Mouse (Mus musculus) cerebellum, postnatal 10 days (tissue): ENCODE results near the gene Galnt10.

Experiments
- DNase-seq, 2 experiments: peaks; one replicate each; pipeline ENCODE4 v3.0.0; 2021; ENCODE audit warnings: mixed read lengths in 2 of 2

The Galnt10 gene

DNA sequence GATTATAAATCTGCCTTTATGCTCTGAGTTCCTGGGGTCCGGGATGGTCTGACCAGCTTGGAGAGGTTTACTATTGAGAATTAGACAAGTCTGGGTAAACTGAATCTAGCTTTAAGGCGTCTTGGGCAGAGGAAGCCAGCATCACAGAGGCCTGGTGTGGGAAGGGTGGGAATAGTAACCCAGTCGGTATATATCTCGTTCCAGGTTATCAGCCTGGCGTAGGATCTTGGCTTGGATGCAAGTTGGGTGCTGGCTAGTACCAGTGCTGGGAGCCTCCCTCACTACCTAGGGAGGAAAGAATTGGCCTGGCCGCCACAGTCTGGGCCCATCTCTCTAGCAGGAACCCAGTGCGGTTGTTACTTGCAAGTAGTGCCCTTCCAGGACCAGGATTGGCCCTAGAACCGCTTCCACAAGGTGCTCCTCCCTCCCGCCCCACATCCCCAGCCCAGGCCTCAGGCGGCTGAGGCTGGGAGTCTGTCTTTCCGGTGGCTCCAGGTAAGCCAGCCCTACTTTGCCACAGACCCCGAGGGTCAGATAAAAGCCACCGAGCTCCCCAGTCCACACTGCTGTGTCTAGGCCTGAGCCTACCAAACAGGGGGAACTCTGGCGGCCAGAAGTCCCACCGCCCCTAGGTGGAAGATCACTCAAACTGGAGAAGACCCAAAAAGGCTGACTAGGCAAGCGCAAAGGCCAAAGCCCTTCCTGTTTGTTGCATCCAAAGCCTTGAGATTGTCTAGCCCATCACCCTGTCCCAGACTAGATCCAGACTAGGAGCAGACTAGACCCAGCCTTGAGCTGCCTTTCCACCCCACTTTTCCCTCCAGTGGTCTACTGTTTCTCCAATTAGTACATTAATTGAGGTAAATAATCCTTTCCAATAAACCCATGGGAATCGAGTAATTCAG lies 184.9 kb downstream of the Galnt10 start:
- DNase-seq, result no peak

DNA sequence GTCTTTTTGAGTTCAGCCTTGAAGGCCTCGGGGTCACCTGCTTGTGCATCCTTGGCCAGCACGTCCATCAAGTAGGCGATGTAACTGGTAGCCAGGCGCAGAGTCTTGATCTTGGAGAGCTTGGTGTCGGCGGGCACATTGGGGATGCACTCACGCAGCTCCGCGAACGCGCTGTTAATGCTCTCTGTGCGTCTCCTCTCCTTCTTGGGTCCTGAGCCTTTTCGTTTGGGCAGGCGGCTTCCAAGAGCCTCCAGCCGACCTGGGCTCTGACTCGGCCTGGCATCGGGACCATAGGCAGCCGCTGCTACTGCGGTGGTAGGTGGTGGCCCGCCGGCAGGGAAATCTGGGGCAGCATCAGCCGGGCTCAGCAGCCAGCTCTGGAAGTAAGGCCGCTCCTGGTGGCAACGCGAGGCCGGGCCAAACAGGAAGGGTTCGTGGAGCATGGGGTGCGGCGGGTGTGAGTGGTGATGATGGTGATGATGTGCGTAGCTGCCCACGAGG lies 186.1 kb downstream of the Galnt10 start:
- peak; percentile 18 to 32 for DNase-seq

- no peak for DNase-seq
Observed at GRCm38 (mm10) chr11:57831861-57832260, 186.6 kb downstream of the Galnt10 start.

GRCm38 (mm10) chr11:57832552-57833201 lies 187.4 kb downstream of the Galnt10 start, which contains the start of gene Hand1:
Gene Hand1, minus strand, starts transcription at chr11:57832818.
- DNase-seq, result no peak

DNA sequence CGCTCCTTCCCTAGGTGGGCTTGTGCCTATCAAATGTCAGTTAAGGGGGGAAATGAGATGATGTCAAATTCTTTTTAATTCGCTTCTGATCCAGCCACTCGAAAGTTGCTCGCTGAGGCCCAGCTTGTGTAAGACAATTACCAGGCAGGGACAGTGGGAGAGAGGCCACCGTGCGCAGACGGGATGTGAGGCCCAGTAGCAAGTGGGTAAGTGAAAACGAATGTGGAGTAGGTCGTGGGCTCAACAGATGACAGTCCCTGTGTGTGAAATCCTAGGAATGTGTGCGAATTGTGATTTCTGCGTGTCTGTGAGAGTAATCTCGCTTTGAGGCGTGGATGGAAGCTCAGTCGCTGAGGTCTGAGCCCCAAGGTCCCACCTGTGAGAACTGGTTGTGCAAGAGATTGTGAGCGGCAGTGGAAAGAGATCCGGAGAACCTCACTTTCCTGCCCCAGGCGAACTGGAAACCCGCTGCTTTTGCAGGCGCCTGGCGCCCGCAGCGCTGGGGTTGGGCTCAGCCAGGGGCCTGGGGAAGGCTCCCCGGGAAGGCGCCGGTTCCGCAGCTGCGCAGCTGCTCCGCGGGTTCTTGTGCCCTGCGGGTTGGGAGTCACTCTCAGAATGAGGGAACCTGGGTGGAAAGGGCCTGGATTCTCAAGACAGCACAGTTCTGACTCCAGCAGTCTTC lies 188.2 kb downstream of the Galnt10 start:
- no peak for DNase-seq

DNA sequence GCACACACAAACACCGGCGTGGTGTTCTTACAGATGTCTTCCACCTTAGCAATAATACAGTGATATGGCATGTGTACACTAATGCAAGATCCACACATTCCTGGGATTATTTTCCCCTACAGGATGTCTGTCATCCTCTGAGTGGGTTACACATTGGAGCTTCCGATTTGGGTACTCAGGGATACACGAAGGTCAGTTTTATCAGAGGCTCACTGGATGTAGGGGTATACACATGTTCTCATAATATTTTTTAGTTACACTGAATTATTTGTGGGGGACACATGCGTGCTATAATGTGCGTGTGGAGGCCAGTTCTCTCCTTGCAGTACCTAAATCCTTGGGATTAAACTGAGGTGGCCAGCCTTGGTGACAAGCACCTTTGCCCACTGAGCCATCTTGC lies 188.8 kb downstream of the Galnt10 start:
- DNase-seq, result no peak

DNA sequence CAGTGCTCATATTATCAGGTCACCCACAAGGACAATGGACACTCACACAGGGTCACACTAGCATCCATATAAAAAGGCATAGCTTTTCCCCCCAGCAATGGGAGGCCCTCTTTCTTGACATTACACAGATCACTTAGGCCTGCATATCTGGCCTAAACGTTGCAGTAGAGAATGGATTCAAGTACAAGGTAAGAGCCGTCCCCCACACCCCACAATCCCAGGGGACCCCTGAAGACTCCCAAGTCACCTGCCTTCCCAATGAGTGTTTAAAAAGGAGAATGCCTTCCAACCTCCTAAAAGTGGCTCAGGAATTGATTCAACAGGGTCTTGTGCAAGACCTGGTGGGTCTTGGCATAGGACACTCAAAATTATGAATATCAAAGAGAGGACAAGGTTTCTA lies 190.1 kb downstream of the Galnt10 start:
- DNase-seq, result no peak

- no peak for DNase-seq
Observed at GRCm38 (mm10) chr11:57835931-57836330, 190.7 kb downstream of the Galnt10 start.

DNA sequence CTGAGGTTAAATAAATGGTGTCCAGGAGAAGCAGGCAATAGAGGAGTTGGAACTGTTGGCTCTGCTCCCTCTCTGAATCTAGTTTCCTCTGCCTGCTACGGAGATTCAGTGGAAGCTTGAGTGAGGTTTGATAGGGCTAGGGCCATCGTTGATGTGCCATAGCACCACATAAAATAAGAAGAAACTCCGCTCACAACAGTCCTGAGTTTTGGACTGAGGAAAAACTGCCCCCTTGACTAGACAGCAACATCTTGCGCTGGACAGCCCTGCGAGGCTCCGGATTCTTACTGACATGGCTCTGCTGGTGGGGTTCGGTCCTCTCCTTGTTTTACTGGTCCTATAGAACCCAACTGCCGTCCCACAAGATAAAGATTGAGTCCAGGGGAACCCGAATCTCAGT lies 191.2 kb downstream of the Galnt10 start:
- DNase-seq, result no peak
